Mouse (Mus musculus) MEL (cell line): ENCODE measurements around the gene Fam19a5. TPM values are rescaled to one million over a fixed set of nuclear protein-coding genes. Genes with fewer than 3 reads are reported as not detected.

Experiments
- DNase-seq: peaks from one replicate; pipeline ENCODE4 v3.0.0; 2011; ENCODE audit warnings: low read depth, low spot score
- H3K27ac ChIP-seq: 2 replicates; pipeline ENCODE4 v1.5.1; 2012; ENCODE audit warnings: low read depth, mild to moderate bottlenecking, control low read depth, low read length, moderate library complexity; ENCODE audit not compliant: control insufficient read depth
- H3K27me3 ChIP-seq, 2 experiments: fragments of 150-350 bp in 1 of 2; sonication (generic) in 1 of 2; 2 replicates each; pipeline ENCODE4 v1.6.1; 2012; ENCODE audit warnings: low read length in 2 of 2, mild to moderate bottlenecking in 2 of 2, improper control_type of control experiment in 1 of 2, moderate library complexity in 1 of 2; ENCODE audit not compliant: insufficient read depth in 2 of 2, control insufficient read depth in 1 of 2
- H3K36me3 ChIP-seq, 2 experiments: 2 replicates each; pipeline ENCODE4 v1.6.1; 2012 to 2014; ENCODE audit warnings: low read length in 2 of 2, improper control_type of control experiment in 1 of 2, inconsistent platforms in 1 of 2, mild to moderate bottlenecking in 1 of 2; ENCODE audit not compliant: insufficient read depth in 2 of 2, control insufficient read depth in 1 of 2
- H3K4me1 ChIP-seq, 2 experiments: fragments of 150-350 bp in 1 of 2; sonication (generic) in 1 of 2; 2 replicates each; pipeline ENCODE4 v1.6.1; 2012; ENCODE audit warnings: low read length in 2 of 2, improper control_type of control experiment in 1 of 2, mild to moderate bottlenecking in 1 of 2; ENCODE audit not compliant: insufficient read depth in 2 of 2, control insufficient read depth in 1 of 2
- H3K4me3 ChIP-seq, 2 experiments: fragments of 150-350 bp in 1 of 2; sonication (generic) in 1 of 2; 2 replicates each; pipeline ENCODE4 v1.5.1; 2012; ENCODE audit warnings: low read depth in 2 of 2, low read length in 2 of 2, mild to moderate bottlenecking in 2 of 2, moderate library complexity in 2 of 2, control low read depth in 1 of 2, improper control_type of control experiment in 1 of 2; ENCODE audit not compliant: control insufficient read depth in 1 of 2, insufficient read depth in 1 of 2
- H3K79me2 ChIP-seq: 2 replicates; pipeline ENCODE4 v1.6.1; 2012; ENCODE audit warnings: mild to moderate bottlenecking, low read length, moderate library complexity; ENCODE audit not compliant: control insufficient read depth, poor library complexity, insufficient read depth
- H3K9ac ChIP-seq: 2 replicates; pipeline ENCODE4 v1.6.1; 2012; ENCODE audit warnings: low read depth, mild to moderate bottlenecking, control low read depth, low read length, moderate library complexity; ENCODE audit not compliant: control insufficient read depth, poor library complexity, severe bottlenecking
- H3K9me3 ChIP-seq: fragments of 150-350 bp; sonication (generic); replicated peaks from 2 replicates; pipeline ENCODE4 v1.6.1; 2012; ENCODE audit warnings: mild to moderate bottlenecking, low read length, improper control_type of control experiment, moderate library complexity; ENCODE audit not compliant: insufficient read depth
- BHLHE40 ChIP-seq: IDR thresholded peaks from 2 replicates; pipeline ENCODE4 v1.6.1; 2012; ENCODE audit warnings: low read depth, mild to moderate bottlenecking, inconsistent platforms, low read length, improper control_type of control experiment, borderline replicate concordance
- CHD2 ChIP-seq: IDR thresholded peaks from 2 replicates; pipeline ENCODE4 v1.6.1; 2011; ENCODE audit warnings: low read length, improper control_type of control experiment
- ELF1 ChIP-seq: IDR thresholded peaks from 2 replicates; pipeline ENCODE4 v1.6.1; 2014; ENCODE audit warnings: low read depth, mild to moderate bottlenecking, inconsistent platforms, low read length, improper control_type of control experiment, moderate library complexity
- HCFC1 ChIP-seq: IDR thresholded peaks from 2 replicates; pipeline ENCODE4 v1.6.1; 2012; ENCODE audit warnings: low read depth, mild to moderate bottlenecking, inconsistent platforms, low read length, improper control_type of control experiment, moderate library complexity
- KAT2A ChIP-seq: conservative IDR thresholded peaks from 2 replicates; pipeline ENCODE4 v1.6.1; 2012; ENCODE audit warnings: low read depth, low read length, improper control_type of control experiment, inconsistent platforms
- MAFK ChIP-seq: IDR thresholded peaks from 2 replicates; pipeline ENCODE4 v1.6.1; 2011; ENCODE audit warnings: low read depth, mild to moderate bottlenecking, low read length, improper control_type of control experiment, borderline replicate concordance
- MAX ChIP-seq: IDR thresholded peaks from 2 replicates; pipeline ENCODE4 v1.6.1; 2011; ENCODE audit warnings: low read length, improper control_type of control experiment
- MAZ ChIP-seq: IDR thresholded peaks from 2 replicates; pipeline ENCODE4 v1.6.1; 2012; ENCODE audit warnings: low read depth, mild to moderate bottlenecking, inconsistent platforms, low read length, improper control_type of control experiment
- MYB ChIP-seq: IDR thresholded peaks from 2 replicates; pipeline ENCODE4 v1.6.1; 2011; ENCODE audit warnings: mild to moderate bottlenecking, low read depth, low read length, improper control_type of control experiment
- RCOR1 ChIP-seq: IDR thresholded peaks from 2 replicates; pipeline ENCODE4 v1.6.1; 2012; ENCODE audit warnings: low read depth, mild to moderate bottlenecking, inconsistent platforms, low read length, improper control_type of control experiment
- SIN3A ChIP-seq: IDR thresholded peaks from 2 replicates; pipeline ENCODE4 v1.6.1; 2012; ENCODE audit warnings: low read length, improper control_type of control experiment, inconsistent platforms
- TAL1 ChIP-seq: IDR thresholded peaks from 2 replicates; pipeline ENCODE4 v1.6.1; 2012; ENCODE audit warnings: mild to moderate bottlenecking, inconsistent platforms, low read length, moderate library complexity, mixed read lengths
- TCF12 ChIP-seq: IDR thresholded peaks from 2 replicates; pipeline ENCODE4 v1.6.1; 2014; ENCODE audit warnings: low read depth, mild to moderate bottlenecking, inconsistent platforms, low read length, improper control_type of control experiment, moderate library complexity
- USF2 ChIP-seq, 2 experiments: IDR thresholded peaks; 2 replicates each; pipeline ENCODE4 v1.6.1; 2011 to 2012; ENCODE audit warnings: improper control_type of control experiment in 2 of 2, low read length in 2 of 2, borderline replicate concordance in 1 of 2, inconsistent platforms in 1 of 2, low read depth in 1 of 2, mild to moderate bottlenecking in 1 of 2; ENCODE audit not compliant: insufficient read depth in 1 of 2
- ZNF384 ChIP-seq: IDR thresholded peaks from 2 replicates; pipeline ENCODE4 v1.6.1; 2012; ENCODE audit warnings: low read depth, mild to moderate bottlenecking, inconsistent platforms, low read length, improper control_type of control experiment
- polyA plus RNA-seq, 2 experiments: library from polyadenylated mRNA; stranded (reverse) in 1 of 2; unstranded in 1 of 2; fragments of >175 nt in 1 of 2; fragments of >200 nt in 1 of 2; gene quantifications; 2 replicates each; pipeline versions ENCODE4 v1.2.1 to v1.2.4; 2012; ENCODE audit warnings: low replicate concordance in 2 of 2, low read depth in 1 of 2; ENCODE audit not compliant: insufficient read length in 2 of 2, insufficient read depth in 1 of 2, missing spikeins in 1 of 2
- total RNA-seq: library from RNA; depleted of rRNA; stranded (reverse); fragments of 300-350 nt; gene quantifications from 2 replicates; pipeline ENCODE4 v1.2.3, GENCODE M21; 2012

Gene Fam19a5
- total and polyA plus RNA-seq, 3 experiments = not detected

GRCm38 (mm10) chr15:87711790-87712189, 167.7 kb downstream of the Fam19a5 start:
- Histone ChIP-seq H3K9ac (no peak overlapping the region), H3K27ac (no peak overlapping the region), H3K79me2 (no peaks in the 10 kb centered on the region), H3K9me3 (no peaks in the 10 kb centered on the region), H3K4me3 (no peak overlapping the region), H3K36me3 (no peaks in the 10 kb centered on the region), H3K4me1 (no peaks in the 10 kb centered on the region), H3K27me3 (no peaks in the 10 kb centered on the region)
- no peak for DNase-seq
- TF ChIP-seq CHD2 (no peak), MYB (no peak), ZNF384 (no peak), BHLHE40 (no peak), MAX (no peak), TAL1 (no peak), USF2 (IDR thresholded peaks at IDR 0.05; ENCODE audit: borderline replicate concordance in 1 of 2, insufficient read depth in 1 of 2, low read depth in 1 of 2, low read length in 2 of 2) (no peak), TCF12 (no peak), SIN3A (no peak)

- no peaks in the 10 kb centered on the region for H3K79me2 ChIP-seq
- no peak overlapping the region for H3K27ac ChIP-seq
- no peak overlapping the region for H3K4me3 ChIP-seq
- no peaks in the 10 kb centered on the region for H3K27me3 ChIP-seq
- TF ChIP-seq MAFK (no peak), MYB (no peak), TAL1 (no peak)
- H3K9ac ChIP-seq = no peak overlapping the region
- H3K9me3 ChIP-seq = no peaks in the 10 kb centered on the region
- no peak for DNase-seq
- H3K4me1 ChIP-seq = no peaks in the 10 kb centered on the region
- H3K36me3 ChIP-seq = no peaks in the 10 kb centered on the region
Observed at GRCm38 (mm10) chr15:87712221-87712620, 168.1 kb downstream of the Fam19a5 start.

- Histone ChIP-seq H3K4me3 (no peak overlapping the region), H3K79me2 (no peaks in the 10 kb centered on the region), H3K27me3 (no peaks in the 10 kb centered on the region), H3K9me3 (no peaks in the 10 kb centered on the region), H3K36me3 (no peaks in the 10 kb centered on the region), H3K4me1 (no peaks in the 10 kb centered on the region), H3K9ac (no peak overlapping the region), H3K27ac (no peak overlapping the region)
- TF ChIP-seq KAT2A (no peak), ELF1 (no peak), BHLHE40 (no peak), HCFC1 (no peak), MYB (no peak), TCF12 (no peak), RCOR1 (no peak), MAZ (no peak)
- DNase-seq = no peak
Observed at GRCm38 (mm10) chr15:87715037-87715676, 171.1 kb downstream of the Fam19a5 start.
